Mouse (Mus musculus) hindbrain, embryonic 15.5 days (tissue): Measurements from ENCODE around the gene Hps4. TPM values are rescaled to one million over a fixed set of nuclear protein-coding genes. Genes with fewer than 3 reads are reported as not detected.

ENCODE experiments used
- ATAC-seq: fragments of 200-750 bp; cut with Nextera tagmentation; 2 replicates; pipeline ENCODE4 v1.8.0; 2017; ENCODE audit warnings: low read depth, moderate number of reproducible peaks, moderate TSS enrichment; ENCODE audit not compliant: low FRiP score
- H3K27ac ChIP-seq: fragments of 300-500 bp; sonication (generic); replicated peaks from 2 replicates; pipeline ENCODE4 v1.5.1; 2015; ENCODE audit warnings: mild to moderate bottlenecking, inconsistent platforms
- H3K27me3 ChIP-seq: fragments of 300-500 bp; sonication (generic); 2 replicates; pipeline ENCODE4 v1.6.1; 2015; ENCODE audit warnings: control low read depth, inconsistent platforms
- H3K36me3 ChIP-seq: fragments of 300-500 bp; sonication (generic); 2 replicates; pipeline ENCODE4 v1.6.1; 2015; ENCODE audit warnings: control low read depth, inconsistent platforms
- H3K4me1 ChIP-seq: fragments of 300-500 bp; sonication (generic); replicated peaks from 2 replicates; pipeline ENCODE4 v1.6.1; 2015; ENCODE audit warnings: control low read depth, inconsistent platforms
- H3K4me2 ChIP-seq: fragments of 300-500 bp; sonication (generic); 2 replicates; pipeline ENCODE4 v1.6.1; 2015; ENCODE audit warnings: moderate library complexity, mild to moderate bottlenecking, inconsistent platforms
- H3K4me3 ChIP-seq: fragments of 300-500 bp; sonication (generic); 2 replicates; pipeline ENCODE4 v1.5.1; 2015; ENCODE audit warnings: mild to moderate bottlenecking, inconsistent platforms
- H3K9ac ChIP-seq: fragments of 300-500 bp; sonication (generic); 2 replicates; pipeline ENCODE4 v1.6.1; 2015; ENCODE audit warnings: inconsistent platforms
- H3K9me3 ChIP-seq: fragments of 300-500 bp; sonication (generic); 2 replicates; pipeline ENCODE4 v1.6.1; 2016; ENCODE audit warnings: control low read depth, inconsistent platforms
- WGBS: fragments of 180-500 bp; shearing (Covaris S2); methylation state at CpG from one replicate; pipeline ENCODE4 v1.1.7; 2015; 5-methylcytosine and 5-hydroxymethylcytosine counted together
- polyA plus RNA-seq: library from polyadenylated mRNA; unstranded; fragments of >200 nt; fragmentation: Nextera tagmentation; extraction: Ambion mirVana; gene quantifications from 2 replicates; pipeline ENCODE4 v1.2.1, GENCODE M21; 2015

The Hps4 gene
- polyA plus RNA-seq, 1 experiment from 2014 or later = 42.0 TPM

DNA sequence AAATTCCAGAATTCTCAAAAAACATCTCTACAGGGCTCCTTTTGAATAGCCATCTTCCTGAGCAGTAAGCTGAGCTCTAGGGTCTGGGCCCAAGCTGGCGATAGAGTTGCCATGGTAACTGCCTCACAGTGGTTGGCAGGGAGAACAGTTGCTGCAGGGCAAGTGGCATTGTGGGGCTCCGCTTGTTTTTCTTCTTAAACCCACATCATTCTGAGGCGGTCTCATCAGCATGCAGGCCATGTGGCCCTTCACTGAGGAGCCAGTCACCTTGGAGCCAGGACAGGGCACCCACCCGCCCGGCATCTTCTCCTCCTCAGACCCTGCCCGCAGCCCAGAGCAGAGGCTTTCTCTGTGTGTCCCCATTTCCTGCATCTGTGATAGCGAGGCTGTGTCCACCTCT lies 29.1 kb downstream of the Hps4 start:
- Histone ChIP-seq H3K9ac (peak overlapping the region; percentile 25; the same call in 1 of the 2 replicates), H3K9me3 (no peaks in the 10 kb centered on the region), H3K36me3 (peaks cover 11% of the 10 kb centered on the region), H3K4me2 (peak overlapping the region; percentile 21), H3K4me1 (peaks cover 50% of the 10 kb centered on the region), H3K27me3 (no peaks in the 10 kb centered on the region), H3K27ac (peak overlapping the region; percentile 87), H3K4me3 (no peak overlapping the region)
- ATAC-seq = peak; percentile 89
- WGBS = 26% methylated on average over 7 of the region's 7 CpGs

DNA sequence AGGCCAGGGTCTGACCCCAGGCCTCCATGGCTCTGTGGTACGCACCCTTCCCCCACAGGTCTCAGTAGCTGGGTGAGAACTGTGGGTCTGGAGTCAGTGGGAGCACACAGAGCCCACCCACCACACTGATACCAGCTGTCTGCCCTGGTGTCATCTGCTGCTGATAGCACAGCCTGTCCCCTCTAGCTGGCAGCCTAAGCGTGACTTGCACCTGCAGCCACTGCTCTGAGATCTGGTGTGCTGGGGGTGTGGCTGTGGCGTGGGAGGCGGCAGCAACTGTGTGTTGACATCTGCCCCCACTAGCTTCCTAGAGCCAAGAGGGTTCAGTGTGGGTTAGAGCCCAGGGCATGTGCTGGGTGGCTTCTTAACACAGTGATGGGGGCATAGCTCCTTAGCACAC lies 33.2 kb downstream of the Hps4 start:
- H3K4me3 ChIP-seq = no peak overlapping the region
- peaks cover 5% of the 10 kb centered on the region; the same call in 1 of the 2 replicates for H3K36me3 ChIP-seq
- H3K27ac ChIP-seq = no peak overlapping the region
- H3K27me3 ChIP-seq = no peaks in the 10 kb centered on the region
- no peaks in the 10 kb centered on the region for H3K9me3 ChIP-seq
- peaks cover 23% of the 10 kb centered on the region for H3K4me1 ChIP-seq
- no peak overlapping the region for H3K9ac ChIP-seq
- 73% methylated on average over 4 of the region's 4 CpGs for WGBS
- ATAC-seq = no peak
- H3K4me2 ChIP-seq = no peak overlapping the region

DNA sequence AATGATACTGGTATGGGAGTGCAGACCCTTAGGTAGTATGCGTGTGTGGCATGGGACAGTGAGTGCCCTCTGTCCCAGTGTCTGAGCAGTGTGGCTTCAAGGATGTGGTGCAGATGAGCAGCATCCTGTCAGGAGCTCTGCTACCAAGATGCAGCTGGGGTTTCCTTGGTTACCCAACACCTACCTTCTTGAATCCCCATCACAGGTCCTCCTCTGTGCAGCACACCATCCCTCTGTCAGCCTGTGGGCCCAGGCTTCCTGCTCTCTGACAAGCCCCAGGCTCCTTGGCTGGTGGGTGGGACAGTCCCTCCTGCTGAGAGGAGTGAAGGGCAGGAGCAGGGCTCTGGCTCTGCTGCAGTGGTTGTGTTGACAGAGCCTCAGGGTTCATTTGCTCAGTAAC lies 34.5 kb downstream of the Hps4 start:
- 88% methylated on average over 1 of the region's 1 CpGs for WGBS
- Histone ChIP-seq H3K36me3 (peaks cover 5% of the 10 kb centered on the region; the same call in 1 of the 2 replicates), H3K4me1 (peaks cover 19% of the 10 kb centered on the region), H3K27me3 (no peaks in the 10 kb centered on the region), H3K9me3 (no peaks in the 10 kb centered on the region), H3K9ac (no peak overlapping the region), H3K4me3 (no peak overlapping the region), H3K27ac (no peak overlapping the region), H3K4me2 (no peak overlapping the region)
- ATAC-seq = no peak

DNA sequence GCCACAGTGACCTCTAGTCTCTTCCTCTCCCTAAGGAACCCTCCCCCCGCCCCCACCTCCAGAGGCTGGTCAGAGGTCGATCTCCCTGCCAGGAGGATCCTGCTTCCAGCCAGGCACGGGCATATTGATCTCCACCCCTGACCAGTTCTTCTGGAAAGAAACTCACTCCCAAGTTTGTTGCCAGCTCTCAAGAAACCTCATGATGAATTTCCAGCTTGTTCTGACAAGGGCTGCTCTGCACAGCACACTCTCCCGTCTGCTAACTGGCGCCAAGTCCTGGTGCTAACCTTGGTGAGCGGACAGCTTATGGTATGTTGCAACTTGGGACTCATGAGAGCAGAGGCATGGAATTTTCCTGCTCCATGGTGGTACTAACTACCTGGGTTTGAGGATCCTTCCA lies 35.8 kb downstream of the Hps4 start:
- peaks cover 5% of the 10 kb centered on the region; the same call in 1 of the 2 replicates for H3K36me3 ChIP-seq
- no peak overlapping the region for H3K9ac ChIP-seq
- H3K27me3 ChIP-seq = no peaks in the 10 kb centered on the region
- ATAC-seq = no peak
- no peaks in the 10 kb centered on the region for H3K9me3 ChIP-seq
- no peak overlapping the region for H3K27ac ChIP-seq
- WGBS = 82% methylated on average over 6 of the region's 6 CpGs
- H3K4me3 ChIP-seq = no peak overlapping the region
- H3K4me2 ChIP-seq = no peak overlapping the region
- H3K4me1 ChIP-seq = peaks cover 18% of the 10 kb centered on the region

- no peak for ATAC-seq
- Histone ChIP-seq H3K4me1 (peaks cover 18% of the 10 kb centered on the region), H3K36me3 (peaks cover 23% of the 10 kb centered on the region), H3K27ac (no peak overlapping the region), H3K27me3 (no peaks in the 10 kb centered on the region), H3K9ac (no peak overlapping the region), H3K4me3 (no peak overlapping the region), H3K9me3 (no peaks in the 10 kb centered on the region), H3K4me2 (no peak overlapping the region)
- WGBS = 86% methylated on average over 11 of the region's 11 CpGs
These were observed 38.3 kb downstream of the Hps4 start for GRCm38 (mm10) chr5:112381154-112381553.

GRCm38 (mm10) chr5:112382042-112382441 lies 39.2 kb downstream of the Hps4 start:
- peak; percentile 25; the same call in 1 of the 2 replicates for ATAC-seq
- Histone ChIP-seq H3K9me3 (no peaks in the 10 kb centered on the region), H3K27ac (peak overlapping the region; percentile 65), H3K9ac (no peak overlapping the region), H3K27me3 (no peaks in the 10 kb centered on the region), H3K4me1 (peaks cover 18% of the 10 kb centered on the region), H3K4me2 (no peak overlapping the region), H3K36me3 (peaks cover 32% of the 10 kb centered on the region), H3K4me3 (no peak overlapping the region)
- 54% methylated on average over 9 of the region's 9 CpGs for WGBS

DNA sequence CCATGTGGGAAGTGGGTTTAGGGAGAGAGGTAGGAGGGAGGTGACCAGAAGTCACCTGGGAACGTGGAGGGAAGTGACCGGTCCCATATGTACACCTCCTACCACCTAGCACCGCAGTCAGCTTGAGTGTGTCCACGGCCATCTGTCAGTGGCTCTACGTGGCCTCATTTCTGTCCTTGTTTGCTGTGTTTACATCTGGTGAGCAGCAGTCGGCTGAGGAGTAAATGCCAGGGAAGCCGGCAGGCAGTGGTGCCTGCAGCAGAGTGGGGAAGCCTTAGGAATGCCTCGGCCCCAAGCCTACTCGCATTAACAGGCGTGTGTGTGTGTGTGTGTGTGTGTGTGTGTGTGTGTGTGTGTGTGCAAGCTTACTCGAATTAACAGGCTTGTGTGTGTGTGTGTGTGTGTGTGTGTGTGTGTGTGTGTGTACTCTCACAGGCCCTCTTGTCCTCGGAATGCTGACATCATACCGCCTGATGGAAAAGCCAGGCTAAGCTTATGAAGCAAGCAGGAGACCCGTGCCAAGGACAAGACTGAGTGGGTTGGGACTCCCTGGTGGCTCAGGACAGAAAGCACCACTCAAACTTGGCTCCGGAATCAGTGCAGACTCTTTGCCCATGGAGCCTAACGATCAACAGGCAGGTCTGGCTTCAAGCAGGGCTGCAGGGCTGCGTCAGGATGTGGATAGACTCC lies 39.9 kb downstream of the Hps4 start:
- 50% methylated on average over 17 of the region's 17 CpGs for WGBS
- Histone ChIP-seq H3K27me3 (no peaks in the 10 kb centered on the region), H3K9ac (no peak overlapping the region), H3K27ac (peak overlapping the region; percentile 65), H3K9me3 (no peaks in the 10 kb centered on the region), H3K4me3 (no peak overlapping the region), H3K4me2 (no peak overlapping the region), H3K36me3 (peaks cover 34% of the 10 kb centered on the region), H3K4me1 (peaks cover 18% of the 10 kb centered on the region)
- ATAC-seq = peak; percentile 39

DNA sequence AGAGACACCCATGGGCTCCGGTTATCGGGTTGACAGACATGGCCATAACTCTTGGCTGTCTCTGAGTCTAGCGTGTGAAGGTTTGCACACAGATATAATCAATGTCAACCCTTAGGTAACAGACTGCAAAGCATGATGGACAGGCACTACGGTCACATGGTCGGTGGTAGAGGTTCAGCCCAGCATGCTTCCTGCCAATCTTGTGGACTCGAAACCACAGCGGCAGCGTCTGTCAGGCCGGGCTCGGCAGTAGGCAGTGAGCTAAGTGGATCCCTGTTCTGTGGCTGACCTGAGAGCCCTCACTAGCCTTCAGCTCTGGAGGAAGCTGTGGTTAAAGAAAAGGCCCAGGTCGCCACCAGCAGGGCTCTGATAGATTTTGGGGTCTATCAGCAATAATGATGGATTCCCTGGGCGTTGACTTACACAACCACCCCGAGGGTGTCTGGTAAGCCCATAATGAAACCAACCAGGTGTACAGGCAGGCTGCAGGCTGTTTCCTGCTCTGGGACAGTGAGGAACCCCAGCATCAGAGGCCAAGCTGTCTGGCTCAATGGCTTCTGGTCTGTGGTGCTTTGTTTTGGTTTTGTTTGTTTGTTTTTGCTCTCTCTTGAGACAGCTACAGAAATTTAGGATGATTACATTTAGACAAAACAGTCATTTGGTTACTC lies 42.1 kb downstream of the Hps4 start:
- ATAC-seq = no peak
- Histone ChIP-seq H3K4me2 (no peak overlapping the region), H3K9me3 (no peaks in the 10 kb centered on the region), H3K4me1 (peaks cover 34% of the 10 kb centered on the region), H3K27me3 (no peaks in the 10 kb centered on the region), H3K4me3 (no peak overlapping the region), H3K9ac (no peak overlapping the region), H3K36me3 (peaks cover 35% of the 10 kb centered on the region), H3K27ac (no peak overlapping the region)
- 92% methylated on average over 13 of the region's 13 CpGs for WGBS

DNA sequence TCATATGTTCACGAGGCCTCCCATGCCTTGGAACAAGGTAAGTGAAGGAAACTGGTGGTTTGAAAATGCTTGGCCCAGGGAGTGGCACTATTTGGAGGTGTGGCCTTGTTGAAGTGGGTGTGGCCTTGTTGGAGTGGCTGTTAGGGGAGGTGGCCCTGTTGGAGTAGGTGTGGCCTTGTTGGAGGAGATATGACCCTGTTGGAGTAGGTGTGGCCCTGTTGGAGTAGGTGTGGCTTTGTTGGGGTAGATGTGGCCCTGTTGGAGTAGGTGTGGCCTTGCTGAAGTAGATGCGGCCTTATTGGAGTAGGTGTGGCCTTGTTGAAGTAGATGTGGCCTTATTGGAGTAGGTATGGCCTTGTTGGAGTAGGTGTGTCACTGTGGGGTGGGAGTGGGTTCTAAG lies 43.1 kb downstream of the Hps4 start:
- peaks cover 45% of the 10 kb centered on the region for H3K4me1 ChIP-seq
- H3K27ac ChIP-seq = no peak overlapping the region
- H3K9ac ChIP-seq = no peak overlapping the region
- H3K4me2 ChIP-seq = no peak overlapping the region
- H3K27me3 ChIP-seq = no peaks in the 10 kb centered on the region
- H3K36me3 ChIP-seq = peaks cover 39% of the 10 kb centered on the region
- 90% methylated on average over 2 of the region's 2 CpGs for WGBS
- no peaks in the 10 kb centered on the region for H3K9me3 ChIP-seq
- H3K4me3 ChIP-seq = no peak overlapping the region
- ATAC-seq = no peak

DNA sequence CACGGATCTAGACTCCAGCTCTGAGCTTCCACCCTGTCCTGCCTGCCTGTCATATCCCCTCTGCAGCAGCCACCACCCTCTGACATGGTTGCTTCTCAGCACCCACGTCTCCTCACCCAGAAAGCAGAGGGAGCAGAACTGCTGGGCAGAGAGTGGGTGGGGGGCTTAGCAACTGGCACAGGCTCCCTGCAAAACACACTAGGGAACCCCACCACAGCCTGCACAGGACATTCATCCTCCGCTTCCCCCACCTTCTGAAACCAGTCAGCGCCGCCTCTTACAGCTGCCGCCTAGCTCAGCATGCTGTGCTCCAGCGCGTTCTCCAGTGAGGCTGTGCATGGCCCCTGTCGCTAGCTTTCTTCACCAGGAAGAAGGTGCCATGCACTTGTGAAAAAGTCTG lies 46.5 kb downstream of the Hps4 start:
- 67% methylated on average over 9 of the region's 9 CpGs for WGBS
- H3K36me3 ChIP-seq = peaks cover 34% of the 10 kb centered on the region

GRCm38 (mm10) chr5:112391002-112391401 lies 48.1 kb downstream of the Hps4 start:
- ATAC-seq = no peak
- H3K9ac ChIP-seq = no peak overlapping the region

More for the DNA sequence above, 46.5 kb downstream of the Hps4 start:
- no peak for ATAC-seq
- Histone ChIP-seq H3K27me3 (no peaks in the 10 kb centered on the region), H3K9ac (0 out of 2 replicates have a peak overlapping the region, but pooled peaks have one; percentile 25), H3K27ac (no peak overlapping the region), H3K4me1 (peaks cover 58% of the 10 kb centered on the region), H3K9me3 (no peaks in the 10 kb centered on the region), H3K4me3 (no peak overlapping the region), H3K4me2 (peak overlapping the region; percentile 33)

GRCm38 (mm10) chr5:112391676-112392323 lies 48.9 kb downstream of the Hps4 start:
- ATAC-seq = no peak
- Histone ChIP-seq H3K9ac (no peak overlapping the region), H3K27ac (no peak overlapping the region), H3K4me2 (no peak overlapping the region), H3K4me1 (peaks cover 63% of the 10 kb centered on the region), H3K27me3 (no peaks in the 10 kb centered on the region), H3K36me3 (peaks cover 12% of the 10 kb centered on the region), H3K9me3 (no peaks in the 10 kb centered on the region), H3K4me3 (no peak overlapping the region)
- WGBS = 65% methylated on average over 27 of the region's 27 CpGs

More at GRCm38 (mm10) chr5:112391002-112391401, 48.1 kb downstream of the Hps4 start:
- peak overlapping the region; percentile 7; the same call in 1 of the 2 replicates for H3K4me2 ChIP-seq
- H3K36me3 ChIP-seq = peaks cover 20% of the 10 kb centered on the region
- H3K27ac ChIP-seq = no peak overlapping the region
- no peaks in the 10 kb centered on the region for H3K27me3 ChIP-seq
- peaks cover 63% of the 10 kb centered on the region for H3K4me1 ChIP-seq
- 61% methylated on average over 16 of the region's 16 CpGs for WGBS
- H3K9me3 ChIP-seq = no peaks in the 10 kb centered on the region
- H3K4me3 ChIP-seq = no peak overlapping the region
